Mouse (Mus musculus) regulatory T cell (primary cell): ENCODE measurements at regions not wholly inside any gene's neighbourhood (a gene's known extent, or its start where the extent isn't known, plus 50 kb on each side); places are given as distances from the start of the nearest gene placed in this dataset.

Experiments
- in situ Hi-C: fragments of 300-600 bp; cut with MboI, MseI; formaldehyde crosslinking; loops from one replicate; pipeline ENCODE4 v1.15.1; 2025; ENCODE audit warnings: high pct_unique_total_duplicates

- in situ Hi-C loops = no loop called here
Observed at GRCm38 (mm10) chr11:71887211-71887610, 137.5 kb downstream of the Wscd1 start.

GRCm38 (mm10) chr11:71886771-71887170 is 137.1 kb downstream of the Wscd1 start:
- in situ Hi-C loops = no loop called here

GRCm38 (mm10) chr11:71884861-71885260 is 135.1 kb downstream of the Wscd1 start:
- in situ Hi-C loops = no loop called here

- in situ Hi-C loops = no loop called here
Observed at GRCm38 (mm10) chr11:71881841-71882240, 132.1 kb downstream of the Wscd1 start.

GRCm38 (mm10) chr11:71871297-71871696 is 121.6 kb downstream of the Wscd1 start:
- in situ Hi-C loops = no loop called here

- in situ Hi-C loops = no loop called here
Observed at GRCm38 (mm10) chr11:71866690-71867089, 117.0 kb downstream of the Wscd1 start.

GRCm38 (mm10) chr11:71857926-71858325 is 108.2 kb downstream of the Wscd1 start:
- in situ Hi-C loops = no loop called here

GRCm38 (mm10) chr11:71855557-71855956 is 105.8 kb downstream of the Wscd1 start:
- in situ Hi-C loops = no loop called here

GRCm38 (mm10) chr11:71855058-71855457 is 105.3 kb downstream of the Wscd1 start:
- in situ Hi-C loops = no loop called here

GRCm38 (mm10) chr11:71847684-71848367 is 98.1 kb downstream of the Wscd1 start:
- in situ Hi-C loops = no loop called here

- in situ Hi-C loops = no loop called here
Observed at GRCm38 (mm10) chr11:71846496-71846895, 96.8 kb downstream of the Wscd1 start.

GRCm38 (mm10) chr11:71840635-71841443 is 91.1 kb downstream of the Wscd1 start:
- in situ Hi-C loops = no loop called here
